Mouse (Mus musculus): Measurements from ENCODE around the gene Inhba.
A peak's percentile ranks its signal among the peaks of the same experiment; 100 is the strongest.

Gene Inhba

GRCm38 (mm10) chr13:16011372-16012242 is at the start of gene Inhba:
Gene Inhba (plus strand): TSS chr13:16011851.
- DNase-seq = peak in 1 of 2 experiments; percentile 26

- no peak for DNase-seq
Measured at GRCm38 (mm10) chr13:15976584-15976983, 35.1 kb upstream of the Inhba start.

GRCm38 (mm10) chr13:15979551-15979950 is 32.1 kb upstream of the Inhba start:
- no peak for DNase-seq

GRCm38 (mm10) chr13:15982041-15982440 is 29.6 kb upstream of the Inhba start:
- no peak for DNase-seq

GRCm38 (mm10) chr13:15985761-15986160 is 25.9 kb upstream of the Inhba start:
- DNase-seq = no peak

- DNase-seq = no peak
Measured at GRCm38 (mm10) chr13:15986172-15986571, 25.5 kb upstream of the Inhba start.

- DNase-seq = no peak
Measured at GRCm38 (mm10) chr13:15995314-15995713, 16.3 kb upstream of the Inhba start.

- DNase-seq = no peak
Measured at GRCm38 (mm10) chr13:16005517-16005916, 6.1 kb upstream of the Inhba start.

GRCm38 (mm10) chr13:16007748-16008147 is 3.9 kb upstream of the Inhba start:
- DNase-seq = no peak

- DNase-seq = no peak
Measured at GRCm38 (mm10) chr13:16008348-16008747, 3.3 kb upstream of the Inhba start.

GRCm38 (mm10) chr13:16009766-16010465 is 1.7 kb upstream of the Inhba start:
- no peak for DNase-seq

- DNase-seq = no peak
Measured at GRCm38 (mm10) chr13:16010586-16010985, 1.1 kb upstream of the Inhba start.

GRCm38 (mm10) chr13:16012243-16012887 is 714 bp downstream of the Inhba start:
- DNase-seq = peak; percentile 27 to 50

GRCm38 (mm10) chr13:16014166-16014565 is 2.5 kb downstream of the Inhba start:
- DNase-seq = no peak

- DNase-seq = no peak
Measured at GRCm38 (mm10) chr13:16016506-16016905, 4.9 kb downstream of the Inhba start.

- no peak for DNase-seq
Measured at GRCm38 (mm10) chr13:16017338-16017737, 5.7 kb downstream of the Inhba start.

GRCm38 (mm10) chr13:16017777-16018176 is 6.1 kb downstream of the Inhba start:
- DNase-seq = no peak

GRCm38 (mm10) chr13:16018807-16019510 is 7.3 kb downstream of the Inhba start:
- no peak for DNase-seq

GRCm38 (mm10) chr13:16020659-16021058 is 9.0 kb downstream of the Inhba start:
- peak in 1 of 2 experiments; percentile 28 for DNase-seq

GRCm38 (mm10) chr13:16021181-16021580 is 9.5 kb downstream of the Inhba start:
- no peak for DNase-seq

- no peak for DNase-seq
Measured at GRCm38 (mm10) chr13:16021849-16022248, 10.2 kb downstream of the Inhba start.

- no peak for DNase-seq
Measured at GRCm38 (mm10) chr13:16022536-16022935, 10.9 kb downstream of the Inhba start.
